Mouse (Mus musculus): ENCODE measurements around the gene Mob3c.

DNA sequence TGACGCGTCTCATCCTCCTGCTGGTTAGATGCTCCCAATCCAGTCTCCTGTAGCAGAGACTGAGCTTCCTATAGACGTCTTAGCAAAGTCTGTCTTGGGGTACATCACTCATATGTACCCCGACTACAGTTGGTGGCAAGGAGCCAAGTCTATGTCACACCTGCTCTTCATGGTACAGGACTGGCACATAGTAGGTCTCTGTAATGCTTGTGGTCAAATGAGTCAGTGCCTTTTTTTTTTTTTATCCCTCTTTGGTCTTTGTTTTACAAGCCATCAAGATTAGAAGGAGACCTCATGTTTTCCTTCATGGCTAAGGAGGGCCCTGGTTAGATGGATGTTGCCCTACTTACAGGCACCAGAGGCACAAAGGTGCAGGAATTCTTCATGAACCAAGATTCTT, 12.9 kb downstream of the Mob3c start:
- TF ChIP-seq CTCF (conservative IDR thresholded peaks at IDR 0.05; ENCODE audit: insufficient read depth, insufficient read length, low read depth, low read length) (no peak), POLR2A (IDR thresholded peaks at IDR 0.05; ENCODE audit: low read depth, low read length) (no peak)
